Mouse (Mus musculus) G1E (cell line): ENCODE measurements around the gene Tmem104.

Source experiments
- CTCF ChIP-seq: IDR thresholded peaks from 2 replicates; pipeline ENCODE4 v1.5.1; 2012; ENCODE audit warnings: low read depth, low read length, inconsistent platforms, mixed read lengths
- GATA1 ChIP-seq: IDR thresholded peaks from 2 replicates; pipeline ENCODE4 v1.6.1; 2012; ENCODE audit warnings: borderline replicate concordance, low read length, inconsistent platforms, mixed read lengths
- POLR2AphosphoS5 ChIP-seq: IDR thresholded peaks from 2 replicates; pipeline ENCODE4 v1.6.1; 2012; ENCODE audit warnings: low read depth, low read length, inconsistent platforms; ENCODE audit not compliant: insufficient replicate concordance

DNA sequence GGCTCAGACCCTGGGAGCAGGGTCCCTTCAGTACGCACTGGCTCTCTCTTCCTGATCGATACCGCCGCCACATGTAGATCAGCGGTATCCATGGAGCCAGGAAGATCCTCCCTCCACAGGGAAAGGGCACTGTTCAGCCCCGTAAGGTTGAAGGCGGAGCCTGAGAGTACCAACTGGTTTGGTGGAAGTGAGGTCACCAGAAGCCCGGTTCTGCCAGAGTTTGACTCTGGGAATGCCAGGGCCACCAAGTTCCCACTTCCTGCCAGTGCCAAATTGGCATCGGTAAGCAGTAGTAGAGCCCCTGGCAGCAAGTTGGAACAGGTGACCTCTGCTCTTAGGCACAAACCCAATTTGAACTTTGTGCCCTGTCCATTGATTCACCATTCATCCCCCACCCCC is 22.3 kb upstream of the Tmem104 start:
- TF ChIP-seq CTCF = no peak
- TF ChIP-seq POLR2AphosphoS5 = no peak
- no peak for TF ChIP-seq GATA1
